Mouse (Mus musculus): ENCODE data around the gene Ncln.

Gene Ncln

DNA sequence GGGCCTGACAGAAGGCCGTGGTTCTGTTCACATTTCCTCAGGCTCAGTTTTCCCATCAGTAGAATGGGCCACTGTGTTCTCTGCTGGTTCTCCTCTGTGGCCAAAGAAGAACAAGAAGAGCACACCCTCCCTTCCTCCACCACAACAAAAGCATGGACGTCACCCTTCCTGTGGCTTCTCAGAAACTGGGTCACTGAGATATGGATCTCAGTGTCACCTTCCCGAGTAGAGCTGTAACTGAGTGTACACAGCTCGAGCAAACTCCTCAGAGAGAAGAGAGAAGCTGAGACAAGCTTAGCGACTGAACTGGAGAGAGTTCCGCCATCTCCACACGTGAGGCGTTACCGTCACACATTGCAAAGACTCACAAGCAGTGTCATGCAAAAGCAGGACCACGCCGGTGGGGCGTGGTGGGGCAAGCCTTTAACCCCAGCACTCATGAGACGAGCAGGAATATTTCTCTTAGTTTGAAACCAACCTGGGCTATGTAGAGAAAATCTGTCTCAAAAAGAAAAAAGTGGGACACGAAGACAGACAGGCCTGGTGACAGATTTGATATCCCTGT is 14.1 kb upstream of the Ncln start:
- no peak for DNase-seq

DNA sequence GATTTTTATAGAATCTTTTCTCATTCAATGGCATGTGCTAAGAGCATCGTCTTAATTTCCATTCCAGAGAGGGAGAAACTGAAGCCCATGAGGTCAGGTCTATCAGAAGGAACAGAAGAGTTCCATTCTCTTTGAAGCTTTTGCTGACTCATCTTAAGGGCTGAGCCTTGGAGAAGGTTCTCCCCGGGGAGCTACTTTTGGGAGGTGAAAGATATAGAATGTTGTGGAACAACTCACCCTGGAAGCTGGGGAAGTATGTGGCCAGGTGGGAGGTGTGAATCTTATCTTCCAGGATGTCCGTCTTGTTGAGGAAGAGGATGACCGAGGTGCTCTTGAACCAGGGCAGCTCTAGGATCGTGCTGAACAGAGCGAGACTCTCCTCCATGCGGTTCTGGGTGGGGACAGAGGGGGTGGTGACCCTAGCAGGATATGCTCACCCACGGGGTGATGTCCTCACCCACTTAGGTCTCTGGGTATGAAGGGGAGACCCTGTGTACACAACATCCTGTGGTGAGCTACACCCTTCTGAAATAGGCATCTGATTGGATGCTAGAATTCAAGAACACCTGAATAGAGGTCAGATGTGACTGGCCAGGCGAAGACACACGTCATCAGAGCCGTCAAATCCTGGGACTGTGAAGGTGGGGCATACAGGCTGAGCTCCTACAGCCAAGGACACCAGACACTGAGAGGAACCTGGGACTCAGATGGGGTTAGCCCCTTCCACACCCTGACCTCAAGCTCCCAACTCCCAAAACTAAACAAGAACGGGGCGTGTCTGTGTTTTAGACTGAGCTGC is 11.7 kb upstream of the Ncln start:
- no peak for DNase-seq

- DNase-seq = no peak
Measured at GRCm38 (mm10) chr10:81507095-81507494, 10.9 kb upstream of the Ncln start.

- no peak for DNase-seq
Measured at GRCm38 (mm10) chr10:81505016-81505664, 8.9 kb upstream of the Ncln start.

- DNase-seq = peak; percentile 74 to 90
Measured at GRCm38 (mm10) chr10:81502658-81503057, 6.5 kb upstream of the Ncln start.

DNA sequence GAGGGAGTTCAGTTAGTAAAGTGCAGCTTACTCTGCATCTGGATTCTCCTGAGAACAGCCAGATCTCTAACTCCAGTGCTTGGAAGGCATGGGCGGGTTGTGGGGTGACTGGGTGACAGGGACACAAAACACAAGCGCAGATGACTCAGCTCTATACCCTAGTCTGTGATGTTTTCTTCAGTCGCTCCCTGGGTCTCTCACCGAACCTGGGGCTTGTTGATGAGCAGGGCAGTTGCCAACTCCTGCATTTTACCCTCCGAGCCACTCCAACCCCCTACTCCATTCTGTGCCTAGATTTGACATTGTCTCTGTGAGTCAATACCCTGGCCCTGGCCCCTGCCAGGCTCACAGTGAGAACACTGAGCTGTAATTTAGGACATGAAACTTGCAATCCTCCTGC is 5.7 kb upstream of the Ncln start:
- no peak for DNase-seq

DNA sequence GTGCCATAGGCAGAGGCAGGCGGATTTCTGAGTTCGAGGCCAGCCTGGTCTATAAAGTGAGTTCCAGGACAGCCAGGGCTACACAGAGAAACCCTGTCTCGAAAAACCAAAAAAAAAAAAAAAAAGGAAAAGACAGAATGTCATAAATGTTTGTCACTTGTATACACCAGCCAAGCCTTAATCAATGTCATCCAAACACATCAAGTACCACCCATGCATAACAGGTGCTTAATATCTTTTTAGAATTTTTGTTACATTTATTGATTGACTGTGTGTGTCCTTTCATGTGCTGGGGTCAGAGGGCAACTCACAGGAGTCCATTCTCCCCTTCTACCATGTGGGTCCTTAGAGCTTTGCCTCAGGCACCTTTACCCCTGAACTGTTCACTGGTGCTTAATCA is 3.8 kb upstream of the Ncln start, which contains the start of gene S1pr4:
TSS of gene S1pr4 (minus strand) at position 101 of the 400 bp plus-strand sequence.
- no peak for DNase-seq

DNA sequence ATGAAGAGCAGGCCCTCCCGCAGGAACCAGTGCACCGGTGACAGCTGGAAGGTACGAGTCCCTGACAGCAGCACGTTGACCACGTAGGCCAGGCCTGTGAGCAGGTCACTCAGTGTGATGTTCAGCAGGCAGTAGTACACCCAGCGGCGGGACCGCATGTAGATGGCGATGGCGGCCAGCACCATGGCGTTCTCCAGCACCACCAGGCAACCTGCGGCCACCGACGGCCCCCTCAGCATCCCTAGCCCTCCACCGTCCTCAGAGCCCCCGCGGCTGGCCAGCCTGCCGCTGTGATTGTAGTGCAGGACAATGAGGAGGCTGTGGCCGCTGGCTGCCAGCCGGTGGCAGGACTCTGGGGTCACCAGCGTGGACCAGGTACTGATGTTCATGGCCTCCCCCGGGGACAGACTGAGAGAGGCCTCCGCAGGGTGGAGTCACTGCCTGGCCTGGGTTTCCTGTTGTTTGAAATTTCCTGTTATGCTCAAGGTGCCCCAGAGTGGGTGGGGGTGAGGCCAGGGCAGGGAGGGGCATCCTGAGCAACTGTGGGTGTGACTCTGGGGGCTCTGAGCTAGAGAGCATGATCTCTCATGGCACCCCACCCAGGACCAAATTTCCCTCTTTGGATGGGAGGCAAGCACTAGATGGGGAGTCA is 3.2 kb upstream of the Ncln start:
- peak in 1 of 2 experiments; percentile 48 for DNase-seq

DNA sequence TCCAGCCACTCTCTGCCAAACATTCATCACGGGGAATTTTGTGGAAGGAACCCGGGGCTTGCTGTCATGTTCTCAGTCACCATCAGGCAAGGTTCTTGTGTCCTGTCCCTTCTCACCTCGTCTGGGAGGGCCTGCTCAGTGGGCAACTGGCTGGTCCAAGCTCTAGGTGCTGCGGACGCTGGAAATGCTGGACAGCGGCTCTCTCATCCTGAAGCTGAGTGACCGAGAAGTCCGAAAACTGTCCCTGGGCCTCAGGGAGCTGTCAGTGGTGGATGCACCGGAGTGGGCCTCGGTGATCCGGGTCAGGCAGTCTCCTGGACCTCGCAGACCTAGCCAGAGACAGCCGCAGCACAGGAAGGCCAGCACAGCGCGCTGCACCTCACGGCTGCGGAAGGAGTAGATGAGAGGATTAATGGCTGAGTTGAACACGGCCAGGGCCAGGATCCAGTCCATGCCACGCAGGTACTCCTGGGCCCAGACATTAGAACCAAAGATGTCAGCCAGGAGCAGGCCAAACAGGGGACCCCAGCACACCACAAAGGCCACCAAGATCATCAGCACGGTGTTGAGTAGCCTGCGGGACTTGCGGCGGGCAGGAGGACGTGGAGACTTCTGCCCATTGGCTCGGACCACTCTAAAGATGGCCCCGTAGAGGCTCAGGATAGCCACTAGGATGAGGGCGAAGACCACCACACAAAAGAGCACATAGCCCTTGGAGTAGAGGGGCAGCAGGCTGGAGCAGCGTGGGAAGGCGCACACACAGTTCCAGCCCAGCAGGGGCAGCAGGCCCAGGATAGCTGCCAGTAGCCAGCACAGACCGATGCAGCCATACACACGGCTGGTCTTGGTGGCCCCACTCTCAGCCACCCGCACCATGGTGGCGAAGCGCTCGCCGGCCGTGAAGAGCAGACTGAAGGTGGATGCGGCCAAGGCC is 2.4 kb upstream of the Ncln start:
- no peak for DNase-seq

GRCm38 (mm10) chr10:81497401-81498270 is 1.4 kb upstream of the Ncln start:
- DNase-seq = no peak

GRCm38 (mm10) chr10:81496969-81497368 is 777 bp upstream of the Ncln start:
- no peak for DNase-seq

DNA sequence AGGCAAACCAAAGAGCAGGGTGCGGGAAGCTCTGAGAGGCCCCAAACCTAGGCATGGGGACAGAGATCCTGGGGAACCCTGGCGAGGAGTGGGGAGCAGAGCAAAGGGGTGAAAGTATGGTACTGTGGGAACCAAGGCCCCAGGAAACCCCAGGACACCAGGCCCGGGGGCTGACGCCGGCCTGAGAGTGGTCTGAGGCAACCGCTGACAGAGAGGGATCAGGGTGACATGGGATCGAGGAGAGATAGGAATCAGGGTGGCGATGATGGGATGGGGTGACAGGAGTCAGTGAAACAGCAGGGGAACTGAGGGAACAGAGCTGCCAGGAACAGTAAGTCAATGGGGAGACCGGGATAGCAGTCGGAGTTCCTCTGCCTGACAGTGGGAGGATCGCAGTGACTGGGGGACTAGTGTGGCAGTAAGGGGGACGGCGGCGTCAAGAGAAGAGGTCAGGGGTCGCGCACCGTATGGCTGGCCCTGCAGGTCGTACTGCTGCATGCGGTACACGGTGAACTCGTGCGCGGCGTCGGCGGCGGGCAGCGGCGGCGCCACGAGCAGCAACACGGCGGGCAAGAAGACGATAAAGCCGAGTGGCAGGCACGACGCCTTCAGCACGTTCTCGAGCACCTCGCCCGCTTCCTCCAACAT is 452 bp downstream of the Ncln start:
- peak in 1 of 2 experiments; percentile 49 for DNase-seq

DNA sequence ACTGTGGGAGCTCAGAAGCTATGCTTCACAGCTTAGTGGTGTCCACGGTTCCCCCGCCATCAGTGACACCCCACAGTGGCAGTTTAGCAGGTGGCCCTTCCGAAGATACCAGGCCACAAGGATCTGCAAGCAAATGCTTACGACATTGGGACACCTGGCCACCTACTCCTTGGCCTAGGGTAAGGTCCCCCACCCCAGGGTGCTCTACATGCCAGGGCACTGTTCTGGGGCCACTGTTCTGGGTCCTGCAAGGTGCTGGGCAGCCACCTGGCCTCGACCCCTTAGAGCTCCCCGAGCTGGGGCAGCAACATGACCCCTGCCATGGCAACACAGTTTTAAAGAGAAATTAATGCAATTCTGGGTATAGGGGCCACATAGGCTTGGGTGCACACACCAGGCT is 1.0 kb downstream of the Ncln start:
- DNase-seq = no peak

- DNase-seq = no peak
Measured at GRCm38 (mm10) chr10:81494260-81495041, 1.7 kb downstream of the Ncln start.

DNA sequence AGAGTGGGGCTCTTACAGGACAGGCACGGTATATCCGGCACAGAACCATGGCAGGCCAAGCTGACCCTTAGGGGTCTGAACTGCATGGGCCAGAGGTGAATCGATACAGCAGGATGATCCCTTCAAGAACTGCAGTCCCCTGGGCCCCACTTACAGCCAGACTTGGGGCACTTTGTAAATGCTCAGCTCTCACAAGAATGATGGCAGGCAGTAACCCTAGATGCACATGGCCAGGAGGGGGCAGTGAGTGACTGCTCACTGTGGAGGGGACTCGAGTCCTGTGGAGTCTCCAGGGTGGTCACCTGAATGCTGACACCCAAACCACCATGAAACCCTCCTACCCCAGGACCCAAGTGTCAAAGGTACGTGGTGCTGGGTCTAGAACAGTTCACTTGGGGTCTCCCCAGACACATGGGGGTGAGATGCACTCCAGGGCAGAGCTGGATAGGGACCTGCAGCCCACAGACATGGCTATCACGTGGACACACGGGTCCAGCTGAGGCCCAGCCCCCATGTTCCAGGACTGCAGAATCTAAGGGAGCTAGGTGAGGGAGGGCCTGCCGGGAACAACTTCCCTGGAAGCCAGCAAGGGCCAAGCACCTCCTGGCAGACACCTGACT is 2.5 kb downstream of the Ncln start:
- DNase-seq = no peak

DNA sequence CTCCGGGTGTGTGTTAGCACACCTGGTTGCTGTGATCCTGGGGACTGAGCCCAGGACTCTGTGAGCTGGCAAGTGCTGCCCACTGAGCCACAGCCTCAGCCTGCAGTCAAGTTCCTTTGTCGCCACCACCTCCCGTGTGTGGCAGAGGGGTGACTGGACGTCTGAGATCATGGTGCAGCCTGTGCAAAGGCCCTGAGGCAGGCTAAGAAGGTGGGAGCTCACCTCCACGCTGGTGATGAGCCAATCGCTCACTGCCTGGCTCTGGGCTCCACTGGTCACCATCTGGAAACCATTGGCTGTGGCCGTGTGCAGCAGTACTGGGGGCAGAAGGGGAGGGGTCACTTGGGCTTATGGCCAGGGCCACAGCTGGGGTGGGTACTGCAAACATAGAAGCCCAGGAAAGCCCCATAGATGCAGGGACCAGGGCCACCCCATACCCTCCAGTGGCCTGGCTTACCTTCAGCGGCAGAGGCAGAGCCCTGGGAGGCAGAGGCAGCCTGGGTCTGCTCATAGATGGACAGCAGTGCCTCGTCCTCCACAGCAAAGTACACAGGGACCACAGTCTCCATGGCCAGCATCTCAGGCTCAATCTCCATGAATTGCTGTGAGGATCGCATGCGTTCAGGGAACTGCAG is 3.5 kb downstream of the Ncln start:
- no peak for DNase-seq

GRCm38 (mm10) chr10:81491018-81491417 is 5.2 kb downstream of the Ncln start:
- no peak for DNase-seq

- DNase-seq = no peak
Measured at GRCm38 (mm10) chr10:81489941-81490340, 6.3 kb downstream of the Ncln start.

DNA sequence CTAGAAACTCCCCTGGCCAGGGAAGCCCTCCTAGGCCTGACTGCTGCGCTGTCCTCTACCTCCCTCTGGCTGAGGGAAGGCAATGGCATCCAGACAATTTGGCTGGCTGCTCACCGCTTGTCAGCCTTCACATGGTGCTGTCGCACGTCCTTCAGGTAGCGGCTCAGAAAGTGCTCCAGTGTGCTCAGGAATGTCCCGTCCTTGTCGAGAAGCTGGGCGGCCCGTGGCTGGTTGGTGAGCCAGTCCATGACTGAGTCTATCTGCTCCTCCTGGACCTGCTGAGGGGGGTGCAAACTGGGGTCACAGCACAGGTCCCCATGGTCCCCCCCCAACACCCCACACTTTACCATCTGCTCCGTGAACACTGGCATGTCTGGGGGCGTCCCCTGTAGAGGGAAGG is 8.1 kb downstream of the Ncln start:
- DNase-seq = no peak
